Mouse (Mus musculus): ENCODE results near the gene Nop2.
"Not testable (repeated sequence)": the region's sequence is repeated elsewhere in the genome, so short reads cannot be mapped to it uniquely, and the experiment has no call there.

Nop2 gene

GRCm38 (mm10) chr6:125153018-125153389 is 21.3 kb downstream of the Nop2 start:
- no peak for DNase-seq (ENCODE audit: low read depth, low spot score)

DNA sequence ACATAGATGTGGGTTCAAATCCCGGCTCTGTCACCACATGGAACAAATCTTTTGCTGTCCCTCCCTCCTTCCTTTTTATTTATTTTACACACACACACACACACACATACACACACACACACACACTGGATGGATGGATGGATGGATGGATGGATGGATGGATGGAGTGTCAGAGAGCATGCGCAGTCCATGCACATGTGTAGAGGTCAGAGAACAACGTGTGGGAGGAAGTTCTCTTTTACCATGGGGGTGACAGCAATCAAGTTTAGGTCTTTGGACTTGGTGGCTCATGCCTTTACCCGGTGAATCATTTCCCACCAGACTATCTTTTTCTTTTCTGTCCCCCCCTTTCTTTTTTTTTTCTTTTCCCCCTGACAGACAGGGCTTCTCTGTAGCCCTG is 22.0 kb downstream of the Nop2 start:
- DNase-seq (ENCODE audit: low read depth, low spot score) = no peak

DNA sequence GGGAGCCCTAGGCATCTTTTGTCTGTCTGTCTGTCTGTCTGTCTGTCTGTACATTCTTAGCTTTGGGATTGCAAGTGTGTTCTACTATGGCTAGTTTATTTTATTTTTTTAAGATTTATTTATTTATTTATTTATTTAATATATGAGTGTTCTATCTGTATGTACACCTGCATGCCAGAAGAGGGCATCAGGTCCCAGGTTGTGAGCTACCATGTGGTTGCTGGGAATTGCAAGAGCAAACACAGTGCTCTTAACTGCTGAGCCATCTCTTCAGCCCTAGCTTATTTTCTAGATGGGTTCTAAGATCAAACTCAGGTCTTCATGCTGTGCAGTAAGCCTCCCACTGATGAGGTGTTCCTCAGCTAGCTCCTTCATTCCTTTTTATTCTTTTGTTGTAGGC is 22.8 kb downstream of the Nop2 start:
- DNase-seq (ENCODE audit: low read depth, low spot score) = peak; percentile 60

DNA sequence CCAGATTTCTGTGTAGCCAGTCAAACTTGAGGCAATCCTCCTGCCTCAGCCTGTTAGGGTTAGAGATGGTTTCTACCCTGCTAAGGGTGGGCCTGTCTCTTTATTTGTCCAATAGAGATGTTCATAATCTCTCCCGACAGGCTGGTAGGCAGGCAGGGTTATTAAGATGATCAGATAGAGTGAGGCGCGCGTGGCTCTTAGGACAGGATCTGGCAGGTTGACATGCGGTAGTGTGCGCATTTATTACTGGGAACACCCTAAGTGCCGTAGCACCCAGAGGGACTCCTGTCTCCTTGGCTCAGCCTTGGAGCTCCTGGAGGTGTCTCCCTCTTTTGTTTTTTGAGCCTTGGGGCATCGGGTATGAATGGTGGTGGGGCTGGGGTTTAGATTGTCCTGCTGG is 23.6 kb downstream of the Nop2 start:
- DNase-seq (ENCODE audit: low read depth, low spot score) = no peak

- no peak for DNase-seq (ENCODE audit: low read depth, low spot score)
Observed at GRCm38 (mm10) chr6:125156491-125156890, 24.8 kb downstream of the Nop2 start.

DNA sequence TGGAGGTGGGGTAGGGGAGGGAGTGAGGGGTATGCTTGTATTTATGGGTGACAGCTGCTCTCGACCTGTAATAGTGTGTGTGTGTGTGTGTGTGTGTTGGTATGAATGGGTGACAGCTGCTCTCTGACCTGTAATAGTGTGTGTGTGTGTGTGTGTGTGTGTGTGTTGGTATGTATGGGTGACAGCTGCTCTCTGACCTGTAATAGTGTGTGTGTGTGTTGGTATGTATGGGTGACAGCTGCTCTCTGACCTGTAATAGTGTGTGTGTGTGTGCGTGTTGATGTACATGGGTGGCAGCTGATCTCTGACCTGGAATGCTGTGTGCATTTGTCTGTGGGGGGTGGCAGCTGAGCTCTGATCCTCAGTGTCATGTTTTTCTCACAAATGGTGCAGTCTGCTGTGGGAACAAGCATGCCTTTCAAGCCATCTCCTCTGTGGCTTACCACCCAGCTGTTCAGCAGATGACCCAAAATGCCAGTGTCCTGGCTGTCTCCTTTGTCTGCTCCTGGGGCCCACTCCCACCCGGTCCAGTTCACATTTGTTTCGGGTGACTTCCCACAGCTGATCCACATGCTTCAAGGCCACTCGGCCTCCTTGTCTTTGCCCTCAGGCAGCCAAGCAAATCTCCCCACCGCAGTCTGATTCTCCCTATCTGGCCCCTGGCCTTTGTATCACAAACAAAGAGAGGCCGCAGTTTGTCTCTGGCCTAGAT is 25.4 kb downstream of the Nop2 start:
- peak; percentile 58 for DNase-seq (ENCODE audit: low read depth, low spot score)

GRCm38 (mm10) chr6:125158944-125159492 is 27.3 kb downstream of the Nop2 start:
- no peak for DNase-seq (ENCODE audit: low read depth, low spot score)

GRCm38 (mm10) chr6:125159773-125160557 is 28.3 kb downstream of the Nop2 start:
- DNase-seq (ENCODE audit: low read depth, low spot score) = peak; percentile 60

- DNase-seq (ENCODE audit: low read depth, low spot score) = no peak
Observed at GRCm38 (mm10) chr6:125160558-125160853, 28.8 kb downstream of the Nop2 start.

DNA sequence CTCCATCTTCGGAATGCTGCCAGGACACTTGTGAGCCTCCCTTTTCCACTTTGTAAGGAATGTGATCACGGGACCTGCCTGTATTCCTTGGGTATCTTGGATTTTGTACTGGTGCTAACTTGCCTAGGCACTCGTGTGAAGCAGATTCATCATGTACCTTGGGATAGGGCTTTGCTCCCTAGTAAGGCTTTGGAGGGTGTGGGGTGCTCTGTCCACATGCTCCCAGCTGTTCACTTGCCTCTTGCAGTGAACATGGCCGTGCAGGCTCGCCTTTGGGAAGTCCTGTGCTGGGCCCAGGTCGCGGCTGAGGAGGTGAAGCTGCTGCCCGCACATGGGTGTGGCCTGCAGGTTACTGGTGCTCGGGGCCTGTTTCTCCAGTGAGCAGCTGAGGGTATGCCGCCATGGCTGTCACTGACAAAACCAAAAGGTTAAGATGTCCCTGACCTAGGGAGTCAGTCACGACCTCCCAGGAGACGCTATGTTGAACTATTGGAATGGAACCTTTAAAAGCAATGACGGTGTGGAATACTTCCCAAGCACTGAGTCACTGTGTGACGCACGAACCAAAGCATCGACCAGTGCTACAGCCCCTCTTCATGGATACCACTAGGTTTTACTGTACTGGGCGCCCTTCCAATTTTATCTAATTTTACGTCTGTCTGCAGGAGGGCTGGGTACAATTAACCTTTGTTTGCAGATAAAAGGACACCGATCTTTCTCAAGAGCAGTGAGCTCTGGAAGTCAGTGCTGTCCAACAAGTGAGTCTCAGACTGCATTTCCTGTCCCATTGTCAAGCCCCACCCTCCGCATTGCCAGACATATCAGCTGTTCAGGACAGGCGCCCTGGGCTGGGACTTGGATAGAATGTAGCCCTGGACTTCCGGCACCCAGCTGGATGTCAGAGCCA is 29.4 kb downstream of the Nop2 start:
- peak; percentile 97 for DNase-seq (ENCODE audit: low read depth, low spot score)

DNA sequence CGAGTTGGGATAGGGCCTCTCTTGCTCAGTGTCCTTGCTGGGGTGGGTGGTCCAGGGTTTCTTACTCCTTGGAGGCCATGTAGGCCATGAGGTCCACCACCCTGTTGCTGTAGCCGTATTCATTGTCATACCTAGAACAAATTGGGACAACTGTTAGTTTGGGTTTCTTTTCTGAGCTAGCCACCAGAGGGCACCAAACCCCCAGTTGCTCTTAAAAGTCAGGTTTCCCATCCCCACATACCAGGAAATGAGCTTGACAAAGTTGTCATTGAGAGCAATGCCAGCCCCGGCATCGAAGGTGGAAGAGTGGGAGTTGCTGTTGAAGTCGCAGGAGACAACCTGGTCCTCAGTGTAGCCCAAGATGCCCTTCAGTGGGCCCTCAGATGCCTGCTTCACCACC is 30.3 kb downstream of the Nop2 start:
- DNase-seq (ENCODE audit: low read depth, low spot score) = peak; percentile 91

GRCm38 (mm10) chr6:125162615-125163305 is 31.1 kb downstream of the Nop2 start:
- not testable (repeated sequence) for DNase-seq (ENCODE audit: low read depth, low spot score)

- DNase-seq (ENCODE audit: low read depth, low spot score) = peak; percentile 59
Observed at GRCm38 (mm10) chr6:125163801-125164657, 32.3 kb downstream of the Nop2 start.

- peak; percentile 94 for DNase-seq (ENCODE audit: low read depth, low spot score)
Observed at GRCm38 (mm10) chr6:125164672-125165327, 33.1 kb downstream of the Nop2 start.

DNA sequence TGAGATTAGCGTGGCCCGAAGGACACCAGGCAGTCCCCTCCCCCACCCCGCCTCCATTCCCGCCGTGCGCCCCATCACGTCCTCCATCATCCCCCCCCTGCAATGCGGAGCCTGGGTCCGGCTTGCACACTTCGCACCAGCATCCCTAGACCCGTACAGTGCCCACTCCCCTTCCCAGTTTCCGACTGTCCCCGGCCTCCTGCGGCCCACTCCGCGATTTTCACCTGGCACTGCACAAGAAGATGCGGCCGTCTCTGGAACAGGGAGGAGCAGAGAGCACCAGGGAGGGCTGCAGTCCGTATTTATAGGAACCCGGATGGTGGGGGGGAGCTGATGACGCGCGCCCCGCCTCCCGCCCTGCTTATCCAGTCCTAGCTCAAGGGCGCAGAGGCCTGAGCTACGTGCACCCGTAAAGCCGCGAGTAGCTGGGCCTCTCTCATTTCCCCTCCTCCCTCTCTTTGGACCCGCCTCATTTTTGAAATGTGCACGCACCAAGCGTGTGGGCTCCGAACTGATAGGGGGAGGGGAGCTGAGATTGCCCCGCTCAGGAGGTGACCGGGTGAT is 33.7 kb downstream of the Nop2 start:
- DNase-seq (ENCODE audit: low read depth, low spot score) = peak; percentile 99

DNA sequence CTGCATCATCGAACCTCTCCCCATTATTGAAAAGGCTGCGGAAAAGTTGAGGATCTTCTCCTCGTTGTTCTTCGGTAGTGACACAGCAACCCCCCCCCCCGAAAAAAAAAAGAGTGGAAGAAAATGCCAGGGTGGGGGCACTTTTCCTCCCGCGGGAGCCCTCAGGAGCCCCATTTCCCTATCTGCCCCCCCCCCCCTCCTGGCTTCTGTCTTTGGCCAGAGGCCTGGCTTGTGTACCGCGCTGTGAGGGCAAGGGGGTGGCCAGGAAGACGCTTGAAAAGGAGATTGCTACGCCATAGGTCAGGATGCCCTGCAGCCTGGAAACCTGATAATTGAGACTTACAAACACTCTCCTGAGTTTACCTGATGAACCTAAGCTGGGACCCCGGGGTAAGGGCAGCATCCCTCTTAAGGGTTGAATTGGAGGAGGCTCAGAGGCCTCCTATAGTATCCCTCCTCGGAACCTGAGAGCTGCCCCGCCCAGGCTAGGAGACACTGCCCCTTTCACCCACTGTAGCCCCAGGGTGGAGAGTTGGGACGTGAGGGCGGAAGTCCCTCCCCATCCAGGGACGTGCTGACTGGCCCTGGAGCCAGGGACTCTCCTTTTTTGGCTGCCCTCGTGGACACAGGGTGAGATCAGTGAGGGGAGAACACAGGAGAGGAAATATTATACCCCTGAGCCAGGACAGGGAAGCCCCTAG is 34.5 kb downstream of the Nop2 start, which contains the start of gene Gapdh:
Gapdh (minus strand) TSS at position 417 of the 701 bp plus-strand sequence.
- DNase-seq (ENCODE audit: low read depth, low spot score) = peak; percentile 72

DNA sequence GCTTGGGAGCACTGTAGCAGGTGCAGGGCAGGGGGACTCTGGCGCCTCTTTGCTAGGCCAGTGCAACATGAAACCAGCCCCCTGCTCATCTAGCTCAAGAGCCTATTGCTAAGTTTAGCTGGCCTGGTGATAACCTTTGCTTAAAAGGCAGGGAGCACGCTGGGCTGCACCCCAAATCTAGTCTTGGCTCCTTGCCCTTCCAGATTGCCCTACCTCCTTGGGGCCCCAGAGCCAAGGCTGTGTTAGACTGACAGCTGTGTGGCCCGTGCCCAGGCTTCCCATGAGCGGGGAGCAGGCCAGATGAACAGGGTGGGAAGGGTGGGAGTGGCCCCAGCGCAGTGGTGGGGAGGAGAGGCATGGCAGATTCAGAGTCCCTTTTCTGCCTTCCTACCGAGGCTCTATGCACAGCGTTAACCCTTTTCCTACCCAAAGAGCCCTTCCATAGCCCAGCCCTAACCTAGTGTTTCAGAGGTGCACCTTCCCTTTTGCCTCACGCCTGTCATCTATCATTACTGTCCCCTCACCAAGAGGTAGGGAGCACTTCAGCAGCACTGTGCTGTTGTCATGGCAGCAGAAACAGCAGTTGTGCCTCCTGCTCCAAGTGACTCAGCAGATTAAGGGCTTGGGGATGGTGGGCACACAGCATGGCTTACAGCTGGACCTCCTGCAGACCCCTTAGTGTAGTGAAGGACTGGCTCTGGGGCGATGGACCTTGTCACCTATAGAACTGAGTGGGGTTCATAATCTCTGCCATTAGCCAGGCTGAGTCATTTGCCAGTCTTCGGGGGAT is 35.3 kb downstream of the Nop2 start:
- peak; percentile 49 for DNase-seq (ENCODE audit: low read depth, low spot score)

DNA sequence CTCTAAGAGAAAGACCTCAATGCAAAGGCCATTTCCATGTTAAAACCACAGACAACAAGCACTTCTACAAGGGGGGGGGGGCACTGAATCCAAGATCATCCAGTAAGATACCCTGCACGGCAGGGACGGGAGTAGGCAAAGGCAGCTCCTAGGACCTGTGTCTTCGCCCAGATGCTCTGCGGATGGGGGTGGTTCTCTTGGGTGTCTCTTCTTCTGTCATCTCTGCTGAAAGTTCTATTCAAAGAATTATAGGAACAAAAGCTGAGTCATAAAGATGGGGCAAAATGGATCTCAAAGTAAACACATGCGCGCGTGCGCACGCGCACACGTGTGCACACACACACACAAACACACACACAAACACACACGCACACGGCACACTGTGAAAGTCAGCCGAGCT is 36.4 kb downstream of the Nop2 start:
- no peak for DNase-seq (ENCODE audit: low read depth, low spot score)
